Mouse (Mus musculus) heart, embryonic 16.5 days (tissue): ENCODE data around the gene Prpf31. TPM values are rescaled to one million over a fixed set of nuclear protein-coding genes. Genes with fewer than 3 reads are reported as not detected.

Source experiments
- ATAC-seq: fragments of 200-750 bp; cut with Nextera tagmentation; replicated peaks from 2 replicates; pipeline ENCODE4 v1.8.0; 2017; ENCODE audit warnings: moderate number of reproducible peaks; ENCODE audit not compliant: insufficient read depth, low FRiP score; ENCODE audit errors: extremely low read depth
- H3K27ac ChIP-seq: fragments of 300-500 bp; sonication (generic); 2 replicates; pipeline ENCODE4 v1.5.1; 2014; ENCODE audit warnings: mild to moderate bottlenecking, low read length, control low read depth, moderate library complexity
- H3K27me3 ChIP-seq: fragments of 300-500 bp; sonication (generic); 2 replicates; pipeline ENCODE4 v1.6.1; 2014; ENCODE audit warnings: low read length, mixed read lengths; ENCODE audit not compliant: control insufficient read depth, insufficient read depth
- H3K36me3 ChIP-seq: fragments of 300-500 bp; sonication (generic); 2 replicates; pipeline ENCODE4 v1.6.1; 2014; ENCODE audit not compliant: control insufficient read depth, insufficient read depth
- H3K4me1 ChIP-seq: fragments of 300-500 bp; sonication (generic); 2 replicates; pipeline ENCODE4 v1.6.1; 2014; ENCODE audit warnings: low read length, mixed read lengths; ENCODE audit not compliant: control insufficient read depth, insufficient read depth
- H3K4me2 ChIP-seq: fragments of 300-500 bp; sonication (generic); 2 replicates; pipeline ENCODE4 v1.6.1; 2014; ENCODE audit warnings: low read depth, mild to moderate bottlenecking, control low read depth, low read length
- H3K4me3 ChIP-seq: fragments of 300-500 bp; sonication (generic); 2 replicates; pipeline ENCODE4 v1.5.1; 2014; ENCODE audit warnings: mild to moderate bottlenecking, control low read depth, low read length
- H3K9ac ChIP-seq: fragments of 300-500 bp; sonication (generic); 2 replicates; pipeline ENCODE4 v1.6.1; 2014; ENCODE audit warnings: low read length, control low read depth
- H3K9me3 ChIP-seq: fragments of 300-500 bp; sonication (generic); replicated peaks from 2 replicates; pipeline ENCODE4 v1.6.1; 2016; ENCODE audit warnings: low read length; ENCODE audit not compliant: control insufficient read depth
- WGBS: fragments of 180-500 bp; shearing (Covaris S2); extraction: QIAGEN DNeasy Blood & Tissue Kit; methylation state at CpG from one replicate; pipeline ENCODE4 v1.1.7; 2014; 5-methylcytosine and 5-hydroxymethylcytosine counted together
- polyA plus RNA-seq: library from polyadenylated mRNA; unstranded; fragments of >200 nt; fragmentation: Nextera tagmentation; extraction: Ambion mirVana; gene quantifications from 2 replicates; pipeline ENCODE4 v1.2.1, GENCODE M21; 2015

Gene Prpf31
- polyA plus RNA-seq, 1 experiment from 2014 or later: 62.2 TPM

DNA sequence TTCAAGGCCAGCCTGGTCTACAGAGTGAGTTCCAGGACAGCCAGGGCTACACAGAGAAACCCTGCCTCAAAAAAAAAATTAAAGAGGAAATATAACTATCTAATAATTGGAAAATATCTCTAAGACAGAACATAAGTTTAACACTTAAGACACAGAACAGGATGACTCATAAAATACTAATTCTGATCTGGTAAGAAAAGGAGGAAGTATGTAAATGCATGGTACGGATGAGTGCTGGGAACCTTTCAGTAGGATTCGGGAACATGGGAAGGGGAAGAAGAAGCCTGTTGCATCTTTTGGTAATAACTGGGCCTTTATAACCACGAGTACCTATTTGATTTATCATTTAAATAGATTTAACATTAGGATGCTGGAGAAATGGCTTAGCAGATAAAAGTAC lies 15.8 kb upstream of the Prpf31 start:
- no peak overlapping the region for H3K27ac ChIP-seq
- WGBS: 74% methylated on average over 3 of the region's 3 CpGs
- no peak for ATAC-seq

DNA sequence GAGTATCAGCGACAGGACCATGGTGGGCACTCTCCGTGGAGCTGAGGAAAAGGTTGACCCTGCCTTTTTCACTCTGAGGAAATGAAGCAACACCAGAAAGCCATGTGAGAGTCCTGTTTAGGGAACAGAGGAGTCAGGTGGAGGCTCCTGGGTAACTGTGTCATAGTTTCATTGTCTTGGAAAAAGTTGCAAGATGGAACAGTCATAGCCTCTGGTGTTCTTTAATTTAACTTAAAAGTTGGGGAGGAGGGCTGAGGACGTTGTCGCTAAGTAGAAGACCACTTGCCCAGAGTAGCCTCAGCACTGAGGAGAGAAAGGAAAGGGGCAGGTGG lies 13.8 kb upstream of the Prpf31 start, which contains the start of gene Oscar:
Oscar (minus strand) TSS at position 101 of the 332 bp plus-strand sequence.
- Histone ChIP-seq H3K27ac (no peak within 1 kb of the TSS), H3K36me3 (peaks cover 13% of the 10 kb centered on the region), H3K9ac (no peak within 1 kb of the TSS), H3K27me3 (no peaks in the 10 kb centered on the region), H3K4me1 (peaks cover 5% of the 10 kb centered on the region), H3K9me3 (no peaks in the 10 kb centered on the region), H3K4me2 (peak within 1 kb of the TSS; percentile 44), H3K4me3 (peak within 1 kb of the TSS; percentile 85)
- 79% methylated on average over 4 of the region's 4 CpGs for WGBS
- ATAC-seq: no peak

More for the DNA sequence above, 15.8 kb upstream of the Prpf31 start:
- H3K27me3 ChIP-seq: no peaks in the 10 kb centered on the region
- no peak overlapping the region for H3K4me3 ChIP-seq
- peaks cover 10% of the 10 kb centered on the region for H3K4me1 ChIP-seq
- no peaks in the 10 kb centered on the region for H3K9me3 ChIP-seq
- no peak overlapping the region for H3K4me2 ChIP-seq
- peaks cover 3% of the 10 kb centered on the region; the same call in 1 of the 2 replicates for H3K36me3 ChIP-seq
- no peak overlapping the region for H3K9ac ChIP-seq

DNA sequence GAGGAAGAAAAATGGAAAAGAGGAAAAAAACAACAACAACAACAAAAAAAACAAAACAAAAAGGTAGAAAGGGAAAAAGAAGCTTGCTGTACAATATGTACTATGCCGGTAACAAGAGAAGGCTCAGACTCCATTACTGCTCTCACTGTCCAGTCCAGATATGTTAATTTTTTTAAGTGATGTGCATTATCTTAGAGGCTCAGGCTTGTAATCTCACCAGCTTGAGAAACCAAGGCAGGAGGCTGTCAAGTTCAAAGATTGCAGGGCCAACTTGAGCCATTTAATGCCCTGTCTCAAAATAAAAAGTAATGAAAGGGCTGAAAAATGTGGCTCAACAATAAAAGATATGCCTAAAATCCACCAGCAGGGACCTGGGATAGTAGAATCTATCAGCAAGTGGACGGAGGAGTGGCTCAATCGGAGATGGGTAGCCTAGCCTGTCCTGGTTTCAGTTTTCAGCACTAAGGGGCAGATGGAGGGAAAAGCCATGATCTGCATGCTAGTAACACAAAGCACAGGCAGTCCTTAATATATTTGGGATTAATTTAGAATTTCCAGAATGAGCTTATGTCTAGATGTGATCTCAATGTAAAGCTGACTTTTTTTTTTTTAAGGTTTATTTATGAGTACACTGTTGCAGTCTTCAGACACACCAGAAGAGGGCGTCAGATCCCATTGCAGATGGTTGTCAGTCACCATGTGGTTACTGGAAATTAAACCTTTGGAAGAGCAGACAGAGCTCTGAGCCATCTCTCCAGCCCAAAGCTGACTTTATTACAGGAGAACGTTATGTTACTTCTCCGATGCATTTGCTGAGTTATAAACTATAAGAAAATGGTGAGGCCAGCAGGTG lies 13.2 kb upstream of the Prpf31 start:
- H3K4me1 ChIP-seq: peaks cover 5% of the 10 kb centered on the region
- peaks cover 13% of the 10 kb centered on the region for H3K36me3 ChIP-seq
- H3K9me3 ChIP-seq: no peaks in the 10 kb centered on the region
- H3K9ac ChIP-seq: no peak overlapping the region
- 40% methylated on average over 6 of the region's 6 CpGs for WGBS
- H3K4me2 ChIP-seq: peak overlapping the region; percentile 44
- H3K27ac ChIP-seq: no peak overlapping the region
- no peak for ATAC-seq
- peak overlapping the region; percentile 85 for H3K4me3 ChIP-seq
- no peaks in the 10 kb centered on the region for H3K27me3 ChIP-seq

DNA sequence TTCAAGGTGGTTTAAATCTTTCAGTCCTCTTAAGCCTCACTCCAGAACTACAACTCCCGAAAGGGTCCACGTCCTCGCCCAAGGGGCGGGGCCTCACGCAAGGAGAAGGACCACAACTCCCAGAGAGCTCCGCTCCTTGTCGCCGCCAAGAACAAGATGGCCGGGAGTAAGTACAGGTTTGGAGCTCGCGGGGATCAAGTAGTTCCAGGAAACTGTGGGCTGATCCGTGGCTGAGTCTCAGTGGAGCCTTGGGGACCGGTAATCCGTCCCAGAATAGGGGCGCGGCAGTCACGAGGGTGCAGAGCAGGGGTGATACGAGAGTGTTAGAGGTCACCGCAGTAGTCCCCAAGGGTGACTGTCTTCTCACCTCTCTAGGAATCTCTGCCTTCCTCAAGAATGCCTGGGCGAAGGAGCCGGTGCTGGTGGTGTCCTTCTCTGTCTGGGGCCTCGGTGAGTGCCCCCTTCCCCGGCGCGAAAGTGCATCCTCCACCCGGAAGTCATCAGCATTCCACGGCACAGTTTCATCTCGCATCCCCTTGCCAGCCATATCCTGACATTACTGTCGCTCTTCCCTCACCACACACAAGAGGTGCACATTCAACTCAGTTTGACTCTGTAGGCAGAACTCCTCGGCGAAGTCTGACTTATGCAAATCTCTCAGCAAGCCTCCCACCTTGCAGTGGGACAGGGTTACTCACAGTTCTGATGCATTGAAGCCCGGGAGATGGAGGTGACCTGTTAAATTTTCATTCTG lies 12.4 kb upstream of the Prpf31 start, which contains the start of gene Ndufa3:
Ndufa3 (plus strand) TSS at position 132 of the 754 bp plus-strand sequence.
- Histone ChIP-seq H3K4me2 (peak within 1 kb of the TSS; percentile 85), H3K4me1 (peaks cover 5% of the 10 kb centered on the region), H3K9me3 (no peaks in the 10 kb centered on the region), H3K9ac (peak within 1 kb of the TSS; percentile 90), H3K27me3 (no peaks in the 10 kb centered on the region), H3K36me3 (peaks cover 13% of the 10 kb centered on the region), H3K27ac (peak within 1 kb of the TSS; percentile 82), H3K4me3 (peak within 1 kb of the TSS; percentile 85)
- peak; percentile 96 for ATAC-seq
- WGBS: under 1% methylated on average over 32 of the region's 32 CpGs

- H3K27me3 ChIP-seq: no peaks in the 10 kb centered on the region
- peak overlapping the region; percentile 78 for H3K9ac ChIP-seq
- H3K36me3 ChIP-seq: peaks cover 13% of the 10 kb centered on the region
- H3K4me1 ChIP-seq: peaks cover 15% of the 10 kb centered on the region
- H3K27ac ChIP-seq: no peak overlapping the region
- peak overlapping the region; percentile 75 for H3K4me3 ChIP-seq
- peak overlapping the region; percentile 87 for H3K4me2 ChIP-seq
- no peak for ATAC-seq
- WGBS: 26% methylated on average over 4 of the region's 4 CpGs
- no peaks in the 10 kb centered on the region for H3K9me3 ChIP-seq
Observed at GRCm38 (mm10) chr7:3629030-3629429, 755 bp upstream of the Prpf31 start.

GRCm38 (mm10) chr7:3630478-3630815 lies 662 bp downstream of the Prpf31 start:
- Histone ChIP-seq H3K9me3 (no peaks in the 10 kb centered on the region), H3K4me1 (peaks cover 15% of the 10 kb centered on the region), H3K27me3 (no peaks in the 10 kb centered on the region), H3K4me2 (peak overlapping the region; percentile 87), H3K36me3 (peaks cover 12% of the 10 kb centered on the region), H3K9ac (peak overlapping the region; percentile 78), H3K27ac (no peak overlapping the region), H3K4me3 (peak overlapping the region; percentile 75)
- no peak for ATAC-seq
- WGBS: 48% methylated on average over 3 of the region's 3 CpGs

GRCm38 (mm10) chr7:3643412-3643811 lies 13.6 kb downstream of the Prpf31 start:
- no peak for ATAC-seq
- Histone ChIP-seq H3K9me3 (no peaks in the 10 kb centered on the region), H3K9ac (no peak overlapping the region), H3K27ac (no peak overlapping the region), H3K36me3 (peaks cover 9% of the 10 kb centered on the region), H3K4me2 (no peak overlapping the region), H3K4me3 (no peak overlapping the region), H3K27me3 (no peaks in the 10 kb centered on the region), H3K4me1 (peaks cover 28% of the 10 kb centered on the region)
- WGBS: 67% methylated on average over 5 of the region's 5 CpGs

DNA sequence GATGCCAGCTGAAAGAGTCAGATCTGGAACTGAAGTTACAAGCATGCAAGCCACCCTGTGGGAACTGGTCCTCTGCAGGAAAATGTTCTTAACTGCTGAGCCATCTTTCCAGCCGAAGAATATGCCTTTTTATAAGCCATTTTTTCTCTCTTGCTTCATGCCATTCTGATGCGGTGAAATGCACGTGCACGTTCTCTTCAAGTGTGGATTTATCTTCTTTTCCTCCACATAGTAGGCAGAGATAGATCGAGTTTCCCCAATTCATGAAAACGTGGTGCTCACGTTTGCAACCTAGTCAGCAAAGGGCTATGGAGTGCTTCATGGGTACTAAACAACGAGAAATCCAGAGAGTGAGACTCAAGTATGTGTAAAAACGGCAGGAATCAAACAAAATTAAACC lies 14.1 kb downstream of the Prpf31 start:
- Histone ChIP-seq H3K4me3 (peak overlapping the region; percentile 55), H3K27ac (no peak overlapping the region), H3K9me3 (no peaks in the 10 kb centered on the region), H3K36me3 (peaks cover 11% of the 10 kb centered on the region), H3K27me3 (no peaks in the 10 kb centered on the region), H3K4me2 (peak overlapping the region; percentile 65), H3K4me1 (peaks cover 32% of the 10 kb centered on the region), H3K9ac (no peak overlapping the region)
- 21% methylated on average over 9 of the region's 9 CpGs for WGBS
- no peak for ATAC-seq

DNA sequence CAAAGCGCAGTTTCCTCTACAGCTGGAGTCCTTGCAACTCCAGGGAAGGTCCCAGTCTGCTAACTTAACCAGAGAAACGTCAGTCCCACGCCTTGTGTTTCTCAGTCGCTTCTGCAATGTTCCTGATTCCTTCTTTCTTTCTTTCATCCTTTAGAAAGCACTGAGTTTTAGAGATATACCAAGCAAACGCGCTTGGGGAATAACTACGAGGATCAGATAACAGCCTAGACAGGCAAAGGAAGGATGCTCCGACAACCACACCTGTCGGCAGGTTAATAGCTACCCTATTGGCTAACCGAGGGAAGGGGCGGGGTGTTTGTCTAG lies 14.5 kb downstream of the Prpf31 start:
- ATAC-seq: no peak
- Histone ChIP-seq H3K36me3 (peaks cover 11% of the 10 kb centered on the region), H3K4me1 (peaks cover 33% of the 10 kb centered on the region), H3K27ac (peak overlapping the region; percentile 75; the same call in 1 of the 2 replicates), H3K4me3 (peak overlapping the region; percentile 55), H3K9ac (no peak overlapping the region), H3K4me2 (peak overlapping the region; percentile 65), H3K9me3 (no peaks in the 10 kb centered on the region), H3K27me3 (no peaks in the 10 kb centered on the region)
- under 1% methylated on average over 11 of the region's 11 CpGs for WGBS
